Mouse (Mus musculus) layer of hippocampus, adult 2 months (tissue): ENCODE measurements around the gene Eva1b. TPM values are rescaled to one million over a fixed set of nuclear protein-coding genes. Genes with fewer than 3 reads are reported as not detected.

Experiments used
- DNase-seq, 2 experiments: peaks; one replicate each; pipeline ENCODE4 v3.0.0; 2022; ENCODE audit warnings: low spot score in 2 of 2
- H3K27ac ChIP-seq: fragments of 200-600 bp; 2 replicates; pipeline ENCODE4 v1.8.1; 2022
- H3K4me3 ChIP-seq: fragments of 200-600 bp; 2 replicates; pipeline ENCODE4 v1.8.1; 2022; ENCODE audit warnings: mild to moderate bottlenecking
- CTCF ChIP-seq: fragments of 200-600 bp; conservative IDR thresholded peaks from 2 replicates; pipeline ENCODE4 v1.8.1; 2022; ENCODE audit warnings: antibody characterized with exemption, mild to moderate bottlenecking, moderate library complexity
- total RNA-seq, 2 experiments: library from RNA; stranded (reverse); gene quantifications; 2 replicates each; pipeline ENCODE4 v1.2.3; 2021

Gene Eva1b
- total RNA-seq, 2 experiments from 2014 or later: 3.3 to 3.6 TPM

GRCm38 (mm10) chr4:126110374-126111152 lies 37.0 kb upstream of the Eva1b start:
- Histone ChIP-seq H3K27ac (peak overlapping the region; percentile 92), H3K4me3 (peak overlapping the region; percentile 30)
- peak; percentile 57 for TF ChIP-seq CTCF
- peak; percentile 75 to 78 for DNase-seq

DNA sequence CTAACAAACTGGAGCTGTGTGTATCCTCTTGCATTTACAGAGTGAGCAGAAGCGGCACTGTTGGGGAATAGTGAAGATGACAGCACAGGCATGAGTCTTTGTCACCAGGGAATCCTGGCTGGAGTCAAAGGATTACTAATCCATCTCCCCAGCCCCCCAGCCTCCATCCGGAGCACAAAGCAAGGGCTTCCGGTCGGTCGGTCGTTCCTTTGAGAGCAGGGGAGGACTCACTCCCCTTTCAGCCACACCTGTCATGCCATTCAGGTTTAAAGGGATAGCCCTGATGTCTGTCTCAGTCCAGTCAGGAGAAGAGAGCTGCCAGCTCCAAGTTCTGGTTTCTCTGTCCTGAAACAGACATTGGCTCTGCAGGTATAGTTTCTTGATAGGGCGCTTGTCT lies 36.4 kb upstream of the Eva1b start:
- Histone ChIP-seq H3K27ac (peak overlapping the region; percentile 92), H3K4me3 (peak overlapping the region; percentile 30)
- no peak for DNase-seq
- TF ChIP-seq CTCF: no peak

DNA sequence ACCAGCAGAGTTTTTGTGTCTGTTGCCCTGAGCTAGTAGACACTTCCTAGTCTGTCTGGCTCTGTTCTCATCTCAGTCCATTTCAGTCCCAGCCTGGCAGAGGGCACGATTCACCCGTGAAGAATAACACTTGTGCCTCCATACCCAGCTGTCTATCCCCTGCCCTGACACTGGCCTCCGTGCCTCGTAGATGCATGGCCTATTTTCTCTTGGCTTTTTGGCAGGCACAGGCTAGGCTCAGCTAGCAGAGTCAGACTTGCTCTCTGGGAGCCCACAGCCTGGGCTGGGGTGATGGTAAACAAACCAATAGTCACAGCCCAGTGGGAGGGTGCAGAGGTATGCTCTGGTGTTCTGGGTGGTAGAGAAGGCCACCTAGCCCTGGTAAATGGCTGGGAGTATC lies 34.3 kb upstream of the Eva1b start:
- TF ChIP-seq CTCF: no peak
- H3K27ac ChIP-seq: peak overlapping the region; percentile 92
- no peak for DNase-seq
- H3K4me3 ChIP-seq: no peak overlapping the region

DNA sequence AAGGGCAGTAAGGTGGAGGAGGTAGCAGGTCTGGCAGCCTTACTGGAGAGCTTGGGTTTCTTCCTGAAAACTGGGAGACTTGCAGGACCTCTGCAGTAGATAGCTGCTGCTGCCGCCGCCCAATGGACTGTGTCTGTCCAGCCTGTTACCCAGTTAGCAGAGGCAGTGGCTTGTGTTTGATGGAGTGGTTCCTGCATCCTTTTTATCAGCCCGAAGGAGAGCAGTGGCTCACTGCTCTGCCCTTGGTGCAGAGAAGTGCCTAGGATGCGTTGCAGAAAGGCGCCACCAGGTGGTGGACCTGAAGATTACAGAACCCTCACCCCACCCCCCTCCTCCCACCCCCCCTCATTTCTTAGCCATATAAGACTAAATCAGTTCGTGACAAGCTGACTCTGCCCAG lies 33.6 kb upstream of the Eva1b start:
- TF ChIP-seq CTCF: peak; percentile 86
- peak in 1 of 2 experiments; percentile 66 for DNase-seq
- Histone ChIP-seq H3K4me3 (no peak overlapping the region), H3K27ac (peak overlapping the region; percentile 92; the same call in 1 of the 2 replicates)

GRCm38 (mm10) chr4:126115411-126115810 lies 32.1 kb upstream of the Eva1b start:
- no peak for TF ChIP-seq CTCF
- Histone ChIP-seq H3K4me3 (no peak overlapping the region), H3K27ac (no peak overlapping the region)
- no peak for DNase-seq

DNA sequence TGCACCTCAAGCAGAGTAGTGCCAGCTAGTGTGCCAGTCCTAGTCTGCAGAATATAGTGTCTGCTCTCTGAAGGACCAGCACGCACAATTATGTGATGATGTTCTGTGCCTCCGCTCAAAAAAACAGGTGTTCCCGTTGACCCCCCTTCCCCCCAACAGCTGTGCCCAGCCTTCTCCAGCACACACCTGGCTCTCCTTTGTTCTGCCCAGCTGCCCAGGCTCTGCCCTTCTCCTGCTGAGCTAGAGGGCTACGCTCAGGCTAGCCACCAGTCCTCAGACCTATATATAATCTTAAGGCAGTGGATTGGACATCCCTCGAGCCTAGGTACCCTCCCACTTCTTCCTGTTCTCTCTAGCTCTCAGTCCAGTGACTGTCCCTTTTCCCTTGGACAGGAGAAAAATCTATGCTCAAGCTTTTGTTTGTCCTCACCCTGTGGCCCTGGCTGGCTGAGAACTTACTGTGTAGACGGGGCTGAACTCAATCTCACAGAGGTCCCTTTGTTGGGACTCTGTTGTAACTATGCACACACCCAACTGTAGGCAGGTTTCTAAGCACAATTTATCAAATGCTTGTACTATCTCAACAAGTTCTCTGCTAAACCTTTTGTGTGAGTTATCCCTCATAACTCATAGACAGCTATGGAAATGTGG lies 31.5 kb upstream of the Eva1b start:
- H3K4me3 ChIP-seq: no peak overlapping the region
- no peak for DNase-seq
- no peak overlapping the region for H3K27ac ChIP-seq
- no peak for TF ChIP-seq CTCF

GRCm38 (mm10) chr4:126117116-126117515 lies 30.4 kb upstream of the Eva1b start:
- no peak overlapping the region for H3K27ac ChIP-seq

DNA sequence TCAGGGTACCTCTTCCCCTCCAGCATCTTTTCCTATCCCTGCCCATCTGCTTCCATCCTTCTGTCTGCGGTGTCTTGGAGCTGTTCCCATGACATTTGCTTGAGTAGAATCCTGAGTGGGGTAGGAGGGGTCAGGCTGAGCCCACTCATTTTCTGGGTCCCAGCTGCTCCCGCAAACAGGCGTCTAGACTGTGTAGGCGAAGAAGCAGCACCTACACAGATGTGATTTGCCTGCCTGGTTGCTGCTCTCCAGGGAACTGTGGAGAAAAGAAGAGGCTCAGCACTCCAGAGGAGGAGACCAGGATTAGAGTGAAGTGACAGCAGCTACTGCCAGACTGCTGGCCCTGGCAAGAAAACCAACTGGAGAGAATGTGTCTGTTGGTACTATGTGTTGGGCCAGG lies 28.9 kb upstream of the Eva1b start:
- Histone ChIP-seq H3K4me3 (no peak overlapping the region), H3K27ac (peak overlapping the region; percentile 56; the same call in 1 of the 2 replicates)
- DNase-seq: peak; percentile 63 to 78
- TF ChIP-seq CTCF: no peak

More at GRCm38 (mm10) chr4:126117116-126117515, 30.4 kb upstream of the Eva1b start:
- H3K4me3 ChIP-seq: no peak overlapping the region
- DNase-seq: no peak
- TF ChIP-seq CTCF: no peak

DNA sequence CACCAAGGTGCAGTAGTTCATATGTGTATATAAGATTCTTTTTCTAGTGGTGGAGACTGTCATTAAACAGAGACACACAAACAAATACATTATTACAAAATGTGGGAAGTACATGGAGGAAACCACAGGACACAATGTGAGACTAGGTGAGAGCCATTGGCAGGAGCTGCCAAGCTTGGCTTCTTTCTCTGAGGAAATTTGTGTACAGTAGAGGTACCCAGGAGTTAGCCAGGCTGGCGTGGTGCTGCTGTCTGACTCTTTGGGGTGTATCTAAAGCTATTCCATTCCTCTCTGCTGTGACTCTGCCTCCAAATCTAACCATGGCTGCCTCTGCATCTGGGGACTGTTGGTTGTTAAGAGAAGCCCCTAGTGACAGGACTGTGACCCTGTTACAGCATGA lies 28.5 kb upstream of the Eva1b start:
- TF ChIP-seq CTCF: no peak
- H3K27ac ChIP-seq: peak overlapping the region; percentile 56; the same call in 1 of the 2 replicates
- no peak for DNase-seq
- no peak overlapping the region for H3K4me3 ChIP-seq

DNA sequence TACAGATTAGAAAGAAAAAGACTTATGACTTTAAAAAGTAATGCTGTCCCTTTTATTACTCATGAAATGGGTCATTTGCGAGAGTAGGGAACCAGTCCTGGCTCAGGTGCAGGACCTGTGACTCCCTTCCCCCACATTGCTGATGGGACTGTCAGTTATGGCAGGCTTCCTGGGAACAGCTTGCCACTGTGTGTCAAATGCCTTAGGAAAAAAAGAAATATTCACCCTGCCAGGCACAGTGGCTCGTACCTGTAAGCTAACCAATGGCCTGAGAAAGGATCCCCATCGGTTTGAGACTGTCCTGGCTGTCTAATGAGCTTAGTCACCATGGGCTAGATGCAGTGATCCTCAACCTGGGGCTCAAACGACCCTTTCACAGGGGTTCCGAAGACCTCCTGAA lies 27.5 kb upstream of the Eva1b start:
- Histone ChIP-seq H3K4me3 (no peak overlapping the region), H3K27ac (no peak overlapping the region)
- no peak for DNase-seq
- no peak for TF ChIP-seq CTCF

DNA sequence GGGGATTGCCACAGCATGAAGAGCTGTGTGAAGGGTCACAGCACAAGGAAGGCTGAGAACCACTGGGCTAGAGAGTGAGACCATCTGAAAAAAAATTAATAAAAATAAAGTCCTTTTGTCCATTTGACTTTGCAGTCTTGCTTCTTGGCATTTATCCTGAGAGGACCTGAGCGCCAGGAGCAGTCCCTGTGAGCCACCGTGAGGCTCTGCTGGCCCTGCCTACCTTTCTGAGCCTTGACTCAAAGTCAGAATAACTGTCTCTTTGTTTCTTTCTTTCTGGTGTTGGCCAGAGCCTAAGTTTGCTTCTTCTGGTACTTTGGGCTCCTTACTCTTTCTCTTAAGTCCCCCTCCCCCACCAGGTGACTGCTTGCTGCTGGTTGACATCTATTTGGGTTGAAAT lies 27.0 kb upstream of the Eva1b start:
- Histone ChIP-seq H3K4me3 (no peak overlapping the region), H3K27ac (no peak overlapping the region)
- no peak for TF ChIP-seq CTCF
- no peak for DNase-seq

GRCm38 (mm10) chr4:126123309-126124040 lies 24.1 kb upstream of the Eva1b start:
- Histone ChIP-seq H3K4me3 (no peak overlapping the region), H3K27ac (no peak overlapping the region)
- no peak for DNase-seq
- no peak for TF ChIP-seq CTCF

DNA sequence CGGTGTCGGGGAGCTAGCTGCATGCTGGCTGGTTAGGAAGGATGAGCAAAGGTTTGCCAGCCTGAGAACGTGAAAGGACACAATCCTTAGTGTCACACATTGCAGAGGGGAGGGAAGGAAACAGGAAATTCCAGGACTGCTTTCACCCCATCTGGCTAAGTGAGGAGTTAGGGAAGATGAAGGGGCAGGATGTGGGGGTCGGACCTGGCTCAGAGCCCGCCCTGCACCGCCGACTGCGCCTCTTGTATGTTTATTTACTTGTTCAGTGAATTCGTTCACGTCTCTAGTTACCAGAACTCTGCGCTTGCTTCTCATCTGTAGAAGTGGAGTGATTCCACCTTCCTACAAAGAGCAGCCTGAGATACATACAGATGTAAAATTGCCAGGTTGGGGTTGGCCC lies 17.0 kb upstream of the Eva1b start:
- Histone ChIP-seq H3K27ac (peak overlapping the region; percentile 86), H3K4me3 (no peak overlapping the region)
- no peak for DNase-seq
- no peak for TF ChIP-seq CTCF
